Mouse (Mus musculus) midbrain, embryonic 16.5 days (tissue): ENCODE measurements around the gene Thsd7a. TPM values are rescaled to one million over a fixed set of nuclear protein-coding genes. Genes with fewer than 3 reads are reported as not detected.

Source experiments
- ATAC-seq: fragments of 200-750 bp; cut with Nextera tagmentation; 2 replicates; pipeline ENCODE4 v1.8.0; 2017; ENCODE audit warnings: moderate TSS enrichment
- H3K27ac ChIP-seq: fragments of 300-500 bp; sonication (generic); 2 replicates; pipeline ENCODE4 v1.5.1; 2014; ENCODE audit warnings: mild to moderate bottlenecking, low read length, mixed read lengths
- H3K27me3 ChIP-seq: fragments of 300-500 bp; sonication (generic); 2 replicates; pipeline ENCODE4 v1.6.1; 2014; ENCODE audit warnings: low read depth, low read length, mixed read lengths; ENCODE audit not compliant: control insufficient read depth, insufficient read depth
- H3K36me3 ChIP-seq: fragments of 300-500 bp; sonication (generic); 2 replicates; pipeline ENCODE4 v1.6.1; 2014; ENCODE audit warnings: mild to moderate bottlenecking, low read length, moderate library complexity, mixed read lengths; ENCODE audit not compliant: control insufficient read depth, insufficient read depth
- H3K4me1 ChIP-seq: fragments of 300-500 bp; sonication (generic); 2 replicates; pipeline ENCODE4 v1.6.1; 2014; ENCODE audit warnings: mild to moderate bottlenecking, low read length, mixed read lengths; ENCODE audit not compliant: control insufficient read depth, insufficient read depth
- H3K4me2 ChIP-seq: fragments of 300-500 bp; sonication (generic); 2 replicates; pipeline ENCODE4 v1.6.1; 2014; ENCODE audit warnings: mild to moderate bottlenecking, low read length, mixed read lengths
- H3K4me3 ChIP-seq: fragments of 300-500 bp; sonication (generic); 2 replicates; pipeline ENCODE4 v1.5.1; 2014; ENCODE audit warnings: low read depth, mild to moderate bottlenecking, low read length, moderate library complexity, mixed read lengths
- H3K9ac ChIP-seq: fragments of 300-500 bp; sonication (generic); 2 replicates; pipeline ENCODE4 v1.6.1; 2014; ENCODE audit warnings: low read depth, low read length, mixed read lengths
- H3K9me3 ChIP-seq: fragments of 300-500 bp; sonication (generic); replicated peaks from 2 replicates; pipeline ENCODE4 v1.6.1; 2014; ENCODE audit warnings: mild to moderate bottlenecking, low read length, mixed read lengths; ENCODE audit not compliant: control insufficient read depth, poor library complexity, severe bottlenecking
- WGBS: fragments of 180-500 bp; shearing (Covaris S2); extraction: QIAGEN DNeasy Blood & Tissue Kit; methylation state at CpG from one replicate; pipeline ENCODE4 v1.1.7; 2014; 5-methylcytosine and 5-hydroxymethylcytosine counted together
- polyA plus RNA-seq: library from polyadenylated mRNA; unstranded; fragments of >200 nt; fragmentation: Nextera tagmentation; extraction: Ambion mirVana; gene quantifications from 2 replicates; pipeline ENCODE4 v1.2.1, GENCODE M21; 2015

Thsd7a gene
- polyA plus RNA-seq, 1 experiment from 2014 or later: 28.4 TPM

DNA sequence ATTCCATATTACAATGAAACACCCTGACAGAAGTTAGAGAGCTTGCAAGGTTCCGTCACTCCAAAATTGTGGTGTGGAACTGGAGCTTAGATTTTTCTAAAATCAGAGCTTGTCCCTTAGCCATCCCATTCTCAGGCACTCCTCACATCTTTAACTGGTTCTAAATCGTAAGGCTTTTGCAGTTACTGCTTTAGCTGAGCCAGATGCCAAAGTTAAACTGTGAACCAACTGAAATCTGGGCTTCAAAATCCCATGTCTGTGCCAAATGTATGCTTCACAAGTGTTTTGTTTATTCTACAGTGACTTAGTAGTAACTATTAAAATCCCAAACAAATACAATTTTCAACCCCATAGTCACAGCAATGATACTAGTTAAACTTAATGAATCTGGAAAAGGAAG is 242.3 kb downstream of the Thsd7a start:
- H3K4me2 ChIP-seq: no peak overlapping the region
- no peaks in the 10 kb centered on the region for H3K27me3 ChIP-seq
- H3K9me3 ChIP-seq: no peaks in the 10 kb centered on the region
- no peaks in the 10 kb centered on the region for H3K36me3 ChIP-seq
- H3K4me1 ChIP-seq: no peaks in the 10 kb centered on the region
- 90% methylated on average over 2 of the region's 2 CpGs for WGBS
- no peak overlapping the region for H3K27ac ChIP-seq
- ATAC-seq: no peak
- H3K9ac ChIP-seq: no peak overlapping the region
- H3K4me3 ChIP-seq: no peak overlapping the region

- Histone ChIP-seq H3K9me3 (no peaks in the 10 kb centered on the region), H3K4me1 (no peaks in the 10 kb centered on the region), H3K36me3 (no peaks in the 10 kb centered on the region), H3K27me3 (no peaks in the 10 kb centered on the region), H3K9ac (no peak overlapping the region), H3K4me3 (no peak overlapping the region), H3K4me2 (no peak overlapping the region), H3K27ac (no peak overlapping the region)
- 92% methylated on average over 7 of the region's 7 CpGs for WGBS
- no peak for ATAC-seq
Observed at GRCm38 (mm10) chr6:12503867-12504266, 245.3 kb downstream of the Thsd7a start.

- ATAC-seq: no peak
Observed at GRCm38 (mm10) chr6:12500888-12501287, 248.3 kb downstream of the Thsd7a start.

GRCm38 (mm10) chr6:12499866-12500265 is 249.3 kb downstream of the Thsd7a start:
- H3K9ac ChIP-seq: no peak overlapping the region
- no peaks in the 10 kb centered on the region for H3K27me3 ChIP-seq
- no peak for ATAC-seq
- H3K9me3 ChIP-seq: no peaks in the 10 kb centered on the region
- H3K4me2 ChIP-seq: no peak overlapping the region
- no peak overlapping the region for H3K27ac ChIP-seq
- no peaks in the 10 kb centered on the region for H3K4me1 ChIP-seq
- H3K4me3 ChIP-seq: no peak overlapping the region
- no peaks in the 10 kb centered on the region for H3K36me3 ChIP-seq

More at GRCm38 (mm10) chr6:12500888-12501287, 248.3 kb downstream of the Thsd7a start:
- Histone ChIP-seq H3K4me1 (no peaks in the 10 kb centered on the region), H3K4me2 (no peak overlapping the region), H3K27ac (no peak overlapping the region), H3K9me3 (no peaks in the 10 kb centered on the region), H3K4me3 (no peak overlapping the region), H3K36me3 (no peaks in the 10 kb centered on the region), H3K27me3 (no peaks in the 10 kb centered on the region), H3K9ac (no peak overlapping the region)
- 83% methylated on average over 7 of the region's 7 CpGs for WGBS

- WGBS: 84% methylated on average over 1 of the region's 1 CpGs
- Histone ChIP-seq H3K27ac (no peak overlapping the region), H3K4me3 (no peak overlapping the region)
Observed at GRCm38 (mm10) chr6:12493571-12493970, 255.6 kb downstream of the Thsd7a start.

DNA sequence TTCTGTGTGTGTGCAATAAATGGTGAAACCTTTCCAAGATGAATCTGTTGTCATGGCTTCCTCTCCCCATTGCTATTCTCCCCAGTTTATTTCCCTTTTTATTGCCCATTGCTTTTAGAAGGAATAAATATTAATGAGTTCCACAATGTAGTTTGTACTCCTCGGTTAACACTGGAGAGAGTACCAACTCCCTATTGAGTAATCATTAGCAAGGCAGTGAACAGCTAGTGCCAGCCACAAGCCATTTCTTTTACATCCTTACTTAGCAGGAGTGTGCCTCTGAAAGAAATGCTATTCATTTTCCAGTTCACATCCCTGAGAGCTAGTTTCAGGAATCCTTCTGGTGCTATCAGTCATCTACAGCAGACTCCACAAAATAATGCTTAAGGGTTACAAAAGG is 260.3 kb downstream of the Thsd7a start:
- no peaks in the 10 kb centered on the region for H3K27me3 ChIP-seq
- H3K27ac ChIP-seq: peak overlapping the region; percentile 53; the same call in 1 of the 2 replicates
- no peak overlapping the region for H3K4me3 ChIP-seq
- H3K4me1 ChIP-seq: peaks cover 3% of the 10 kb centered on the region; the same call in 1 of the 2 replicates
- 22% methylated on average over 1 of the region's 1 CpGs for WGBS
- ATAC-seq: peak; percentile 60; the same call in 1 of the 2 replicates
- H3K4me2 ChIP-seq: no peak overlapping the region
- H3K9ac ChIP-seq: no peak overlapping the region
- H3K9me3 ChIP-seq: no peaks in the 10 kb centered on the region
- no peaks in the 10 kb centered on the region for H3K36me3 ChIP-seq

More at GRCm38 (mm10) chr6:12493571-12493970, 255.6 kb downstream of the Thsd7a start:
- Histone ChIP-seq H3K9me3 (no peaks in the 10 kb centered on the region), H3K9ac (no peak overlapping the region), H3K27me3 (no peaks in the 10 kb centered on the region), H3K4me2 (no peak overlapping the region), H3K36me3 (no peaks in the 10 kb centered on the region), H3K4me1 (peaks cover 3% of the 10 kb centered on the region; the same call in 1 of the 2 replicates)
- no peak for ATAC-seq

GRCm38 (mm10) chr6:12481527-12482163 is 267.6 kb downstream of the Thsd7a start:
- 59% methylated on average over 5 of the region's 5 CpGs for WGBS
- no peak for ATAC-seq
- Histone ChIP-seq H3K9ac (no peak overlapping the region), H3K27me3 (no peaks in the 10 kb centered on the region), H3K27ac (no peak overlapping the region), H3K36me3 (no peaks in the 10 kb centered on the region), H3K4me3 (no peak overlapping the region), H3K9me3 (no peaks in the 10 kb centered on the region), H3K4me1 (no peaks in the 10 kb centered on the region), H3K4me2 (no peak overlapping the region)

- no peak overlapping the region for H3K27ac ChIP-seq
- ATAC-seq: no peak
- 87% methylated on average over 1 of the region's 1 CpGs for WGBS
- H3K4me3 ChIP-seq: no peak overlapping the region
- H3K9ac ChIP-seq: no peak overlapping the region
- H3K4me1 ChIP-seq: no peaks in the 10 kb centered on the region
- H3K27me3 ChIP-seq: no peaks in the 10 kb centered on the region
- H3K36me3 ChIP-seq: no peaks in the 10 kb centered on the region
- H3K9me3 ChIP-seq: no peaks in the 10 kb centered on the region
- no peak overlapping the region for H3K4me2 ChIP-seq
Observed at GRCm38 (mm10) chr6:12478359-12478758, 270.9 kb downstream of the Thsd7a start.

GRCm38 (mm10) chr6:12470935-12471334 is 278.3 kb downstream of the Thsd7a start:
- H3K9ac ChIP-seq: no peak overlapping the region
- no peak overlapping the region for H3K4me2 ChIP-seq
- no peaks in the 10 kb centered on the region for H3K4me1 ChIP-seq
- H3K4me3 ChIP-seq: no peak overlapping the region
- H3K36me3 ChIP-seq: no peaks in the 10 kb centered on the region
- no peak for ATAC-seq
- no peaks in the 10 kb centered on the region for H3K9me3 ChIP-seq
- no peaks in the 10 kb centered on the region for H3K27me3 ChIP-seq
- H3K27ac ChIP-seq: no peak overlapping the region
- 97% methylated on average over 2 of the region's 2 CpGs for WGBS
